Mouse (Mus musculus): ENCODE results near the gene 2310033P09Rik.

GRCm38 (mm10) chr11:59176921-59177320 lies 31.2 kb upstream of the 2310033P09Rik start:
- TF ChIP-seq HCFC1 (IDR thresholded peaks at IDR 0.05; ENCODE audit: borderline replicate concordance, insufficient read depth, low read length) = no peak
- TF ChIP-seq ZC3H11A (IDR thresholded peaks at IDR 0.05; ENCODE audit: borderline replicate concordance, low read depth, low read length) = no peak

All from ES-E14 (cell line).